Mouse (Mus musculus) forebrain, embryonic 16.5 days (tissue): ENCODE measurements at regions not wholly inside any gene's neighbourhood (a gene's known extent, or its start where the extent isn't known, plus 50 kb on each side); places are given as distances from the start of the nearest gene placed in this dataset.

Experiments used
- ATAC-seq: fragments of 200-750 bp; cut with Nextera tagmentation; 2 replicates; pipeline ENCODE4 v1.8.0; 2017; ENCODE audit warnings: mild to moderate bottlenecking, moderate library complexity
- H3K27ac ChIP-seq: fragments of 300-500 bp; sonication (generic); 2 replicates; pipeline ENCODE4 v1.5.1; 2014; ENCODE audit warnings: low read length, control low read depth
- H3K27me3 ChIP-seq: fragments of 300-500 bp; sonication (generic); replicated peaks from 2 replicates; pipeline ENCODE4 v1.6.1; 2014; ENCODE audit warnings: low read length; ENCODE audit not compliant: control insufficient read depth, insufficient read depth
- H3K36me3 ChIP-seq: fragments of 300-500 bp; sonication (generic); 2 replicates; pipeline ENCODE4 v1.6.1; 2014; ENCODE audit not compliant: control insufficient read depth, insufficient read depth
- H3K4me1 ChIP-seq: fragments of 300-500 bp; sonication (generic); replicated peaks from 2 replicates; pipeline ENCODE4 v1.6.1; 2014; ENCODE audit warnings: low read length; ENCODE audit not compliant: control insufficient read depth, insufficient read depth
- H3K4me2 ChIP-seq: fragments of 300-500 bp; sonication (generic); 2 replicates; pipeline ENCODE4 v1.6.1; 2014; ENCODE audit warnings: mild to moderate bottlenecking, low read length, control low read depth
- H3K4me3 ChIP-seq: fragments of 300-500 bp; sonication (generic); replicated peaks from 2 replicates; pipeline ENCODE4 v1.5.1; 2014; ENCODE audit warnings: mild to moderate bottlenecking, low read length, control low read depth
- H3K9ac ChIP-seq: fragments of 300-500 bp; sonication (generic); replicated peaks from 2 replicates; pipeline ENCODE4 v1.6.1; 2014; ENCODE audit warnings: low read depth, low read length, control low read depth
- H3K9me3 ChIP-seq: fragments of 300-500 bp; sonication (generic); 2 replicates; pipeline ENCODE4 v1.6.1; 2016; ENCODE audit warnings: low read length; ENCODE audit not compliant: control insufficient read depth
- WGBS: fragments of 180-500 bp; shearing (Covaris S2); extraction: QIAGEN DNeasy Blood & Tissue Kit; methylation state at CpG from one replicate; pipeline ENCODE4 v1.1.7; 2014; 5-methylcytosine and 5-hydroxymethylcytosine counted together

DNA sequence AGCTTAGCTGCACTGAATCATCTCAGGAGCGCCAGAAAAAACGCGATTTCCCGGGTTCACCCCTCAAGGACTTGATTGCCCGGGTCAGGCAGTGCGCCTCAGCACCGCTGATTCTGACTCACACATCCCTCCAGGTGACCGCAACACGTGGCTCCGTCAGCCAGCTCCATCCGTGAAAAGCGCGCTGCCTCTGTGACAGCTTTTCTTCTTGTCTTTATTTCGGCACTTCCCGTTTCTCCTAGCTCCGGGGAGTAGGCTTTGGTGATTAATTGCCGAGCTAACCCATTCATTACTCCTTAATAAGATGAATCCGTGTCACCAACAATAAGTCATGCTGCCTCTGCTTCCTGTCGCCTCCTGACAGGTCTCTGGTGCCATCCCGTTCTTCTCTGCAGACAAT lies 108.6 kb downstream of the Katnal1 start:
- Histone ChIP-seq H3K9me3 (no peaks in the 10 kb centered on the region), H3K9ac (peak overlapping the region; percentile 31; the same call in 1 of the 2 replicates), H3K27ac (no peak overlapping the region), H3K4me3 (peak overlapping the region; percentile 3), H3K4me2 (peak overlapping the region; percentile 27), H3K4me1 (peaks cover 12% of the 10 kb centered on the region), H3K27me3 (no peaks in the 10 kb centered on the region), H3K36me3 (no peaks in the 10 kb centered on the region)
- 11% methylated on average over 20 of the region's 20 CpGs for WGBS
- ATAC-seq: peak; percentile 54

- WGBS: 34% methylated on average over 6 of the region's 6 CpGs
- Histone ChIP-seq H3K27ac (no peak overlapping the region), H3K9ac (no peak overlapping the region), H3K4me3 (no peak overlapping the region), H3K27me3 (no peaks in the 10 kb centered on the region), H3K4me2 (no peak overlapping the region), H3K36me3 (no peaks in the 10 kb centered on the region), H3K4me1 (peaks cover 12% of the 10 kb centered on the region), H3K9me3 (peaks cover 3% of the 10 kb centered on the region)
- no peak for ATAC-seq
Observed at GRCm38 (mm10) chr5:148819423-148819822, 109.7 kb downstream of the Katnal1 start.

DNA sequence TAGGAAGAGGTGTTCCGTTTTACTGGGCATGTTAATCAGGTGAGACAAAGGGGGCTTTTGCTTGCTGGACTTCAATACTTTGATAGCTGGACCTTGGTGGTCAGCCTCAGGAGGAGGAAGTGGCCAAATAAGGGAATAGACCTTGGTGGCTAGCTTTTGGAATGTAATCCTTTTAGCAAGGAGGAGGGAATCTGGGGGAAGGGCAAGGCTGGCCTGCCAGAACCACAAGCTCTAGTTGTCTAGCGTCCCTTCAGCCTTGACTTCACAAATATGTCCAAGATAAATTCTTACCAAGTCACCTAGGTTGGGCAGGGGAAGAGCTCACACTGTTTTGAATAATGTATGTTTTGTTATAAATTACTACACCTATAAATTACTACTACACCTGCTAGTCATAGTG lies 110.4 kb downstream of the Katnal1 start:
- no peak for ATAC-seq
- no peak overlapping the region for H3K4me3 ChIP-seq
- H3K9ac ChIP-seq: no peak overlapping the region
- no peaks in the 10 kb centered on the region for H3K27me3 ChIP-seq
- H3K4me1 ChIP-seq: peaks cover 12% of the 10 kb centered on the region
- H3K9me3 ChIP-seq: peaks cover 3% of the 10 kb centered on the region
- H3K27ac ChIP-seq: no peak overlapping the region
- no peaks in the 10 kb centered on the region for H3K36me3 ChIP-seq
- 80% methylated on average over 2 of the region's 2 CpGs for WGBS
- H3K4me2 ChIP-seq: no peak overlapping the region

DNA sequence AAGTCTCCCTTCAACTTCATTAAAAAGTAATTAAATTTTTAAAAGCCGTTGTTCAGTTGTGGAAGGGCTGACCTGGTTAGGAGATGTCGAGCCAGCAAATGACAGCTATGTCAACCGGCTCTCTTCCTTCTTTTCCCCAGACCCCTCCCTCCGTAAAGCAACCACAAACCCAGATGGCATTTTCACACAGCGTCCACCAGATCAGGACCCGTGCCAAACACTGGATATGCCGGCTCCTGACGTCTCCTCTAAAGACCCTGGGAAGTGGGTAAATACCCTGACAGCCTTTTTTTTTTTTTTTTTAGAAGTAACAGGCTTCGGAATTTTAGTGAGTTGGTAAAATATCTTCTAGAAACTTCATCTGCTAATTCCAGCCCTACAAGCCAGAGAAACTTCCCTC lies 116.3 kb downstream of the Katnal1 start:
- Histone ChIP-seq H3K27ac (no peak overlapping the region), H3K4me1 (peaks cover 3% of the 10 kb centered on the region; the same call in 1 of the 2 replicates), H3K36me3 (no peaks in the 10 kb centered on the region), H3K4me3 (no peak overlapping the region), H3K27me3 (0 out of 2 replicates have a peak, but pooled peaks cover 3% of the 10 kb centered on the region), H3K9ac (no peak overlapping the region), H3K4me2 (no peak overlapping the region), H3K9me3 (peaks cover 3% of the 10 kb centered on the region)
- no peak for ATAC-seq
- WGBS: 43% methylated on average over 9 of the region's 9 CpGs

DNA sequence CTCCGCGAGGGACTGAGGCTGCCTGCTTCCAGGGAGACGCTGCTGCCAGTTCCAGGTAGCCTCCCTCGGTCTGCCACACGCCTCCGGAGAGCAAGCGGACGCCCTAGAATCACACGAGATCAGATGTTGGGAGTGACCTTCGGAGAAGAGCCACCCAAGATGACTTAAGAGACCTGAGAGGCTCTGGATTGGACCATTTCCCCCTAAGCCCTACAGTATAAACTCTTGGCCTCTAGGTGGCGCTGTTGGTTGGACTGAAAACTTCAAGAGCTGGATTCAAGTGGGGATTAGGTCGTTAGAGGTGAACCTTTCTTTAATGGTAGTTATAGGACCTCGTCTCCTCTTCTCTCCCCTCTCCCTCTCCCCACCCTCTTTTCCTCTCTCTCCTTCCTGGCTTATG lies 117.1 kb downstream of the Katnal1 start:
- H3K4me3 ChIP-seq: no peak overlapping the region
- H3K9me3 ChIP-seq: peaks cover 3% of the 10 kb centered on the region
- peaks cover 3% of the 10 kb centered on the region; the same call in 1 of the 2 replicates for H3K4me1 ChIP-seq
- H3K27me3 ChIP-seq: 0 out of 2 replicates have a peak, but pooled peaks cover 3% of the 10 kb centered on the region
- no peaks in the 10 kb centered on the region for H3K36me3 ChIP-seq
- peak; percentile 35; the same call in 1 of the 2 replicates for ATAC-seq
- H3K9ac ChIP-seq: no peak overlapping the region
- H3K4me2 ChIP-seq: no peak overlapping the region
- no peak overlapping the region for H3K27ac ChIP-seq
- WGBS: 17% methylated on average over 13 of the region's 13 CpGs

DNA sequence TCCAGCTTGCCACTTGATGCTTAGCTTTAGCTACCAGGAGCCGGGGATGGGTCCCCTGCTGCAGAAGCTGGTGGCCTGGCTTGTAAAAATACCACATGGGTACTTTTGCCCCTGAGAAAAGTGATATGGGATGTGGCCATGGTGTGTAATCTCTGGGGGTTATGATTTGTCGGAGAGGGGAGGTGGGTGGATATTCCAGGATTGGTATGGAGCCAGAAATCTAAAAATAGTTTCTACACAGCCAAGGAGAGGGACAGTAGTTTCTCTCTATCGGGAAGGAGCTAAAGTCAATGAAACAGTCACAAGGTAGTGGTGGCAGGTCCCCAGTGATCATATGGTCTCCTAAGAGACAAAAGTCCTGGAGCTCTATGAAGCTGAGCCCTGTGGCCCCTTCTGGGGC lies 119.6 kb downstream of the Katnal1 start:
- 0 out of 2 replicates have a peak, but pooled peaks cover 3% of the 10 kb centered on the region for H3K27me3 ChIP-seq
- no peak overlapping the region for H3K9ac ChIP-seq
- no peak overlapping the region for H3K4me2 ChIP-seq
- no peaks in the 10 kb centered on the region for H3K36me3 ChIP-seq
- H3K4me3 ChIP-seq: no peak overlapping the region
- no peak overlapping the region for H3K27ac ChIP-seq
- 74% methylated on average over 3 of the region's 3 CpGs for WGBS
- ATAC-seq: no peak
- H3K9me3 ChIP-seq: peaks cover under 1% of the 10 kb centered on the region
- H3K4me1 ChIP-seq: peaks cover 3% of the 10 kb centered on the region; the same call in 1 of the 2 replicates

GRCm38 (mm10) chr5:148809055-148809454 lies 120.1 kb downstream of the Katnal1 start:
- Histone ChIP-seq H3K27ac (no peak overlapping the region), H3K9me3 (no peaks in the 10 kb centered on the region), H3K9ac (no peak overlapping the region), H3K27me3 (0 out of 2 replicates have a peak, but pooled peaks cover 3% of the 10 kb centered on the region), H3K4me2 (peak overlapping the region; percentile 30), H3K4me3 (no peak overlapping the region), H3K36me3 (no peaks in the 10 kb centered on the region), H3K4me1 (peaks cover 3% of the 10 kb centered on the region; the same call in 1 of the 2 replicates)
- WGBS: 19% methylated on average over 10 of the region's 10 CpGs
- ATAC-seq: peak; percentile 23; the same call in 1 of the 2 replicates

DNA sequence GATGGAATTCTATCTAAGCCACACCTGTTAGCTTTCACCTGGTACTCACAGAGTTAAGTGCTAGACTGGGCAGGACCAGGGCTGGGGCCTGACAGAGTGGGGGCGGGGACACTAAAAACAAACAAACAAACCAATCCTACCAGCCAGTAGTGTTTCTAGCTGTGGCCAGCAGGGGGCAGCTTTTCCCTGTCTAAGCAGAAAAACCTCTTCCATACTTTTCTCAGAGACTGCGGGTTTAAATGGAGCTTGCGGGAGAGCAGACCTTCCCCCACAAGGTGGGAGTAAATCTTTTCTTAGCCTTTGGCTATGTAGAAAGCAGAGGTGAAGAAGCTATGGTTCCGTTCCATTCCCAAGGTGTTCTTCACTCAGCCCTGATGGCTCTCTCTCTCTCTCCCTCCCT lies 120.7 kb downstream of the Katnal1 start:
- no peak overlapping the region for H3K4me3 ChIP-seq
- 0 out of 2 replicates have a peak, but pooled peaks cover 3% of the 10 kb centered on the region for H3K27me3 ChIP-seq
- no peak overlapping the region for H3K27ac ChIP-seq
- peaks cover 3% of the 10 kb centered on the region; the same call in 1 of the 2 replicates for H3K4me1 ChIP-seq
- ATAC-seq: peak; percentile 67
- H3K4me2 ChIP-seq: no peak overlapping the region; the same call in 1 of the 2 replicates
- no peaks in the 10 kb centered on the region for H3K9me3 ChIP-seq
- H3K36me3 ChIP-seq: no peaks in the 10 kb centered on the region
- WGBS: 0% methylated on average over 4 of the region's 4 CpGs
- H3K9ac ChIP-seq: no peak overlapping the region

- no peak overlapping the region for H3K27ac ChIP-seq
- no peak overlapping the region for H3K4me2 ChIP-seq
- no peak for ATAC-seq
- H3K27me3 ChIP-seq: 0 out of 2 replicates have a peak, but pooled peaks cover 3% of the 10 kb centered on the region
- H3K9me3 ChIP-seq: no peaks in the 10 kb centered on the region
- H3K9ac ChIP-seq: no peak overlapping the region
- no peak overlapping the region for H3K4me3 ChIP-seq
- H3K4me1 ChIP-seq: peaks cover 3% of the 10 kb centered on the region; the same call in 1 of the 2 replicates
- H3K36me3 ChIP-seq: no peaks in the 10 kb centered on the region
- 95% methylated on average over 4 of the region's 4 CpGs for WGBS
Observed at GRCm38 (mm10) chr5:148807612-148808011, 121.5 kb downstream of the Katnal1 start.

GRCm38 (mm10) chr5:148805030-148805429 lies 124.1 kb downstream of the Katnal1 start:
- Histone ChIP-seq H3K4me1 (peaks cover 3% of the 10 kb centered on the region; the same call in 1 of the 2 replicates), H3K9me3 (no peaks in the 10 kb centered on the region), H3K4me3 (no peak overlapping the region), H3K27me3 (0 out of 2 replicates have a peak, but pooled peaks cover 3% of the 10 kb centered on the region), H3K4me2 (no peak overlapping the region), H3K27ac (no peak overlapping the region), H3K9ac (no peak overlapping the region), H3K36me3 (no peaks in the 10 kb centered on the region)
- ATAC-seq: no peak
- WGBS: 67% methylated on average over 3 of the region's 3 CpGs
